Mouse (Mus musculus) embryonic facial prominence, embryonic 13.5 days (tissue): ENCODE data around the gene Spsb4. TPM values are rescaled to one million over a fixed set of nuclear protein-coding genes. Genes with fewer than 3 reads are reported as not detected.

Source experiments
- ATAC-seq: fragments of 200-750 bp; cut with Nextera tagmentation; 2 replicates; pipeline ENCODE4 v1.8.0; 2017; ENCODE audit warnings: low read depth; ENCODE audit not compliant: insufficient number of reproducible peaks, insufficient read depth, low FRiP score, low TSS enrichment
- H3K27ac ChIP-seq: fragments of 300-500 bp; sonication (generic); 2 replicates; pipeline ENCODE4 v1.5.1; 2015; ENCODE audit warnings: moderate library complexity, mild to moderate bottlenecking, inconsistent platforms
- H3K27me3 ChIP-seq: fragments of 300-500 bp; sonication (generic); 2 replicates; pipeline ENCODE4 v1.6.1; 2015; ENCODE audit warnings: mild to moderate bottlenecking, inconsistent platforms
- H3K36me3 ChIP-seq: fragments of 300-500 bp; sonication (generic); 2 replicates; pipeline ENCODE4 v1.6.1; 2015; ENCODE audit warnings: mild to moderate bottlenecking, inconsistent platforms
- H3K4me1 ChIP-seq: fragments of 300-500 bp; sonication (generic); 2 replicates; pipeline ENCODE4 v1.6.1; 2015; ENCODE audit warnings: inconsistent platforms
- H3K4me2 ChIP-seq: fragments of 300-500 bp; sonication (generic); 2 replicates; pipeline ENCODE4 v1.6.1; 2015; ENCODE audit warnings: moderate library complexity, mild to moderate bottlenecking, inconsistent platforms
- H3K4me3 ChIP-seq: fragments of 300-500 bp; sonication (generic); 2 replicates; pipeline ENCODE4 v1.5.1; 2015; ENCODE audit warnings: mild to moderate bottlenecking, inconsistent platforms
- H3K9ac ChIP-seq: fragments of 300-500 bp; sonication (generic); 2 replicates; pipeline ENCODE4 v1.6.1; 2015; ENCODE audit warnings: mild to moderate bottlenecking, inconsistent platforms
- H3K9me3 ChIP-seq: fragments of 300-500 bp; sonication (generic); 2 replicates; pipeline ENCODE4 v1.6.1; 2016; ENCODE audit warnings: inconsistent platforms
- WGBS: fragments of 180-500 bp; shearing (Covaris S2); methylation state at CpG from one replicate; pipeline ENCODE4 v1.1.7; 2015; ENCODE audit warnings: mixed read lengths; 5-methylcytosine and 5-hydroxymethylcytosine counted together
- polyA plus RNA-seq: library from polyadenylated mRNA; unstranded; fragments of >200 nt; fragmentation: Nextera tagmentation; extraction: Ambion mirVana; gene quantifications from 2 replicates; pipeline ENCODE4 v1.2.1, GENCODE M21; 2015

Gene Spsb4
- polyA plus RNA-seq, 1 experiment from 2014 or later, result 12.7 TPM

DNA sequence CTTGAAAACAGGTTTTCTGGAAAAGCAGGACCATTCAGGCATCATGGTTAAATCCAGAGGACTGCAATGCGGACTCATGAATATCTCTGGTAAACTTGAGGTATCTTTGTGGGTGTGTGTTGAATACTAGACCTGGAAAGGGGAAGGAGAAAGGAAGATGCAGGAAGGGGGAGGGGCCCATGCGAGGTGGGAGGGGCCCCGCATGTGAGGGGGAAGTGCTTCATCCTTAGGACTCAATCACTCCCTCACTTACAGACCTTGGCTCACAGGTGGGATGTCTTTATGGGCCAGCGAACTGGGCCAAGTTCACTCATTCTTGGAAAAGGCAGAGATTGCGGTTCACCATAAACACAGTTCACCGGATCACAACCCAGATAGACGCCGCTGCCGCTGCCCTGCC is 4.9 kb downstream of the Spsb4 start:
- WGBS, result 74% methylated on average over 9 of the region's 9 CpGs

DNA sequence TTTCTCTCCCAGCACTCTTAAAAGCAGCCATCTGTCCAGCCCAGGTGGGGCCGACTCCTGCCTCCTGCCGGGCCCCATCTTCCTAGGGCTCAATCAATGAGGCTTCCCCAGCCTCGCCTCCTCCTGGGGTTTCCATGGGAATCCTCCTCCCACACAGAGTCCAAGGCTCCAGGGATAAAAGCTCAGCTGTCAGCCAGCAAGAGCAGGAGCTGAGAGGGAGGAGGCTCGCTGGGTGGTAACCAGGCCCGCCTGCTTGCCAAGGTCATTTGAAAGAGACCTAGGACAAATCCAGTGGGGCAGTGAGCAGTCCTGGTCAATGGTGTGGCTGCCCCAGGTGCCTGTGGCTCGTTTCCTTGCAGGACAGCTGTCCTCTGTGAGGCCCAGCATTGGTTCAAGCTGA is 5.5 kb downstream of the Spsb4 start:
- 34% methylated on average over 6 of the region's 6 CpGs for WGBS
- H3K4me3 ChIP-seq, result no peak overlapping the region
- H3K4me1 ChIP-seq, result peaks cover 54% of the 10 kb centered on the region
- ATAC-seq, result no peak
- H3K36me3 ChIP-seq, result no peaks in the 10 kb centered on the region
- H3K9me3 ChIP-seq, result peaks cover 7% of the 10 kb centered on the region; the same call in 1 of the 2 replicates
- no peak overlapping the region for H3K27ac ChIP-seq
- peaks cover 14% of the 10 kb centered on the region for H3K27me3 ChIP-seq
- no peak overlapping the region for H3K4me2 ChIP-seq
- no peak overlapping the region for H3K9ac ChIP-seq

More for the DNA sequence above, 4.9 kb downstream of the Spsb4 start:
- no peak for ATAC-seq
- H3K9me3 ChIP-seq, result peaks cover 4% of the 10 kb centered on the region; the same call in 1 of the 2 replicates
- H3K9ac ChIP-seq, result no peak overlapping the region
- H3K4me3 ChIP-seq, result no peak overlapping the region
- peaks cover 14% of the 10 kb centered on the region for H3K27me3 ChIP-seq
- no peak overlapping the region for H3K4me2 ChIP-seq
- no peaks in the 10 kb centered on the region for H3K36me3 ChIP-seq
- H3K27ac ChIP-seq, result no peak overlapping the region
- peaks cover 54% of the 10 kb centered on the region for H3K4me1 ChIP-seq

DNA sequence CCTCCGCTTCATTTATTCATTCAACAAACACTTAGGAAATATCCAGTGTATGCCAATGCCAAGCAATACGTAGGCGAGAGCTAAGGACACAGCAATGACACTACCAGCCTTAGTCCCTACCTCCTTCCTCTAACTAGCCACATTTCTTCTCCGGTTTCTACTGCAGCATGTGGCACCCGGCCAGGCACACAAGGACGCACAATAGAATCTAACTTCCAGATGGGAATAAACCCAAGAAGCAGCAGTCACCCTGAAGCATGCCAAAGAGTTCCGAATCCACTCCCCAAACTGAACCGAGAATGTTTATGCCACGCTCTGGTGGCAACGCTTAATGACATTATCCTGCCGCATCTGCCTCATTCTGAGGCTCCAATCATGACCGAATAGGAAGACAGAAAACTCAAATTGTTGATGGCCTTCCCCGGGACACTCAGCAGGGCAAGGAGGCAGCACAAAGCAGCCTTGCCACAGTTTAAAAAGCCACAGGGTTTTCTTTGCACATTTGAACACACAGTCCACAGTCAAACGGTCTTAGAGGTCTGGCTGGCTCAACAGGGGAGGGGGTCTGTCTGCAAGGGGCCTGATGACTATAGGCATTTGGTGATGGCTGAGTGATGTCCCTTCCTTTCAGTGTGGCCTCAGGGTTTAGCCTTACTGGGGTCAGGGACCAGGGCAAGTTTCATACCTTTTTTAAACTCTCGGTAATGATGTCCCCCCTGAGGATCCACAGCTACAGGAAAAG is 7.0 kb downstream of the Spsb4 start:
- ATAC-seq, result no peak

DNA sequence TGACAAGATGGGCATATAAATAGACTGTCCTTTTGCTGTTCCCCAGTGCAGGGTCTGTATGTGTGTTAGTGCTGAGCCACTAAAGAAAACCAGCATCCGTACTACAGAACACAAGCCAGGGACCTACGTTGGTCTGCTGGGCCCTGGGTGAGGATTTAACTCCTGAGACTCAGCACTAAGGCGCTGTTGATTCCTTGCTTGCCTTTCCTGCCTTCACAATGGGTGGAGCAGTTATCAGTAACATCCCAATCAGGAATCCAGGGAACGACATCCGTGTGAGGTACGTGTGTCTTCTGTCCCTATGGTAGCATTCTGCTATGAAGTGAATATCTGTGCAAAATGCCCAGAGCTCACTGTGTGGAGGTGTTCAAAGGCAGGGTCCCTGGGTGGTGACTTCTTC is 8.2 kb downstream of the Spsb4 start:
- no peak overlapping the region; the same call in 1 of the 2 replicates for H3K9ac ChIP-seq
- no peak overlapping the region for H3K4me2 ChIP-seq
- H3K4me3 ChIP-seq, result no peak overlapping the region
- H3K9me3 ChIP-seq, result peaks cover 7% of the 10 kb centered on the region; the same call in 1 of the 2 replicates
- no peak overlapping the region for H3K27ac ChIP-seq
- H3K4me1 ChIP-seq, result peaks cover 28% of the 10 kb centered on the region
- peaks cover 4% of the 10 kb centered on the region; the same call in 1 of the 2 replicates for H3K27me3 ChIP-seq
- ATAC-seq, result no peak
- no peaks in the 10 kb centered on the region for H3K36me3 ChIP-seq
- 87% methylated on average over 6 of the region's 6 CpGs for WGBS

More for the DNA sequence above, 7.0 kb downstream of the Spsb4 start:
- Histone ChIP-seq H3K9ac (no peak overlapping the region), H3K36me3 (no peaks in the 10 kb centered on the region), H3K4me1 (peaks cover 40% of the 10 kb centered on the region), H3K27ac (no peak overlapping the region; the same call in 1 of the 2 replicates), H3K4me3 (no peak overlapping the region), H3K27me3 (peaks cover 8% of the 10 kb centered on the region), H3K9me3 (peaks cover 7% of the 10 kb centered on the region; the same call in 1 of the 2 replicates), H3K4me2 (no peak overlapping the region)
- WGBS, result 41% methylated on average over 15 of the region's 15 CpGs

DNA sequence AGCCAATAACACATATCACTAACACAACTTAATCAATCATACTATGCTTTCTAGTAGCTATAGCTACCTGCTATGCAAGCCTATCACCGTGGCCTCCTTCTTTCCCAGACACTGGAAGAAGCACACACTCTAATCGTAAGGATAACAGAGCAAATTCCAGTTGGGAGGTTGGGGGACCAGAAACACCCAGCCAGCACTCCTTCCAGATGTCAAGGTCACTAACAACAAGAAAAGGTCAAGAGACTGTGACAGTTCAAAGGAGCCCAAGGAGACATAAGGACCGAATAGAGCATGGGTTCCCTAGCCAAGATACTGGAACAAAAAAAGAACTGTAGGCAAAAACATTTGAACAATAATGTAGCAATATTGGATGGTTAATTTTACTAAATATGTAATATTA is 13.9 kb downstream of the Spsb4 start:
- H3K4me1 ChIP-seq, result peaks cover 12% of the 10 kb centered on the region
- ATAC-seq, result no peak
- no peaks in the 10 kb centered on the region for H3K36me3 ChIP-seq
- WGBS, result 32% methylated on average over 3 of the region's 3 CpGs
- no peaks in the 10 kb centered on the region for H3K27me3 ChIP-seq
- no peak overlapping the region for H3K4me2 ChIP-seq
- no peak overlapping the region for H3K9ac ChIP-seq
- H3K4me3 ChIP-seq, result no peak overlapping the region
- no peak overlapping the region for H3K27ac ChIP-seq
- peaks cover 7% of the 10 kb centered on the region; the same call in 1 of the 2 replicates for H3K9me3 ChIP-seq

DNA sequence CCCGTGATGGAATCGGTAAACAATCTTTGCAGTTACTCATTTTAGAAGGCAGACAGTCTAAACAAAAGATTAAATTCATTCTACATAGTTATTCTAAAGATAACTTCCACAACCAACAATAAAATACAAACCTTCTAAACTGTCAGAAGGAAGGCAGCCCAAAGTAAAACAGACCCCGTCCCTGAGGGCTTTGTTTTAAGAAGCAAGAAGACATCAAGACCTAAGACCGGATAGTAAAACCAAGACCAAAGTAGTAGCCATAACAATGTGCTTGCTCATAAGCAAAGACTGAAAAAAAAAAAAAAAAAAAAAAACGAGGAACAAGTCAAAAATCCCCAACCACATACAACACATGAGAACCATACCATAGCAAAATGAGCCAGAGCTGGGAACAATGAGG is 15.5 kb downstream of the Spsb4 start:
- H3K27ac ChIP-seq, result no peak overlapping the region
- H3K9me3 ChIP-seq, result 0 out of 2 replicates have a peak, but pooled peaks cover under 1% of the 10 kb centered on the region
- no peak for ATAC-seq
- 46% methylated on average over 5 of the region's 5 CpGs for WGBS
- no peak overlapping the region for H3K4me3 ChIP-seq
- no peak overlapping the region for H3K4me2 ChIP-seq
- no peaks in the 10 kb centered on the region for H3K36me3 ChIP-seq
- H3K27me3 ChIP-seq, result no peaks in the 10 kb centered on the region
- H3K4me1 ChIP-seq, result peaks cover 12% of the 10 kb centered on the region
- no peak overlapping the region for H3K9ac ChIP-seq

DNA sequence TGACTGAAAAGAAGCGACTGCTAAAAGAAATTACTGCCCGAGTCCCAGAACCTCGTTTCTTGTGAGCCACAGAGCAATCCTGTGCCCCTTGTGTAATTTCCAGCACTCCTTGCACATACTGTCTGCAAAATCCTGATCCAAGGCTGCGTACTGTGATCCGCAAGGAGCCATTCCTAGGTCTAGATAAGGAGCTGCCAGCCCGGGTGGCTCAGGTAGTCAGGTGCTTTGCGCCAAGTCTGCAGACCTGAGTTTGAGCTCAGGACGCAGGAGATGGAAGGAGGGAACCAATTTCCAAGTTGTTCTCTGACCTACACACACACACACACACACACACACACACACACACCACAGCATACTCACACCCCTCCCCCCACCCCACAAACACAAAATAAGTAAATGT is 16.0 kb downstream of the Spsb4 start:
- 72% methylated on average over 8 of the region's 8 CpGs for WGBS
- Histone ChIP-seq H3K27me3 (no peaks in the 10 kb centered on the region), H3K4me1 (peaks cover 12% of the 10 kb centered on the region)

DNA sequence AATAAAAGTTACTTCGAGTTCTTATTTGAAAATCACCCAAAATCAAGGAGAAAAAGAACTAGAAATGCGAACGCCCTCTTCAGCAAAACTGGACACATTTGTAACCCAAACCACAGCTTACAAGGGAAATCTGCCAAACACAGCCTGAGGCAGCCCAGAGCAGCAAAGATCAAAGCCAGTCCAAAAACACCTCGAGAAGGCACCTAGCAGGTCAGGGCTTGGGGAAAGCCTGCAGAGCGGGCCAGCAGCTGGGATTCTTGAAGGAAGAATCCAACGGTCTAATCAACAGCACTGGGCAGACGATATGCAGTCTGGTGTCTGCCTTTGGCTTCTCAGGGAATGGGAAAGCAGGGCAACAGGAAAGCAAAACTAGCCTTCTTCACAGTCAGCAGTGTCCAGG is 16.6 kb downstream of the Spsb4 start:
- Histone ChIP-seq H3K4me3 (no peak overlapping the region), H3K27ac (no peak overlapping the region), H3K4me1 (peaks cover 12% of the 10 kb centered on the region), H3K4me2 (no peak overlapping the region), H3K36me3 (no peaks in the 10 kb centered on the region), H3K9me3 (no peaks in the 10 kb centered on the region), H3K27me3 (no peaks in the 10 kb centered on the region), H3K9ac (no peak overlapping the region)
- ATAC-seq, result no peak
- 31% methylated on average over 7 of the region's 7 CpGs for WGBS

More for the DNA sequence above, 16.0 kb downstream of the Spsb4 start:
- no peak overlapping the region for H3K27ac ChIP-seq
- H3K4me3 ChIP-seq, result no peak overlapping the region
- ATAC-seq, result no peak
- H3K9me3 ChIP-seq, result no peaks in the 10 kb centered on the region
- no peak overlapping the region for H3K9ac ChIP-seq
- H3K36me3 ChIP-seq, result no peaks in the 10 kb centered on the region
- H3K4me2 ChIP-seq, result no peak overlapping the region

DNA sequence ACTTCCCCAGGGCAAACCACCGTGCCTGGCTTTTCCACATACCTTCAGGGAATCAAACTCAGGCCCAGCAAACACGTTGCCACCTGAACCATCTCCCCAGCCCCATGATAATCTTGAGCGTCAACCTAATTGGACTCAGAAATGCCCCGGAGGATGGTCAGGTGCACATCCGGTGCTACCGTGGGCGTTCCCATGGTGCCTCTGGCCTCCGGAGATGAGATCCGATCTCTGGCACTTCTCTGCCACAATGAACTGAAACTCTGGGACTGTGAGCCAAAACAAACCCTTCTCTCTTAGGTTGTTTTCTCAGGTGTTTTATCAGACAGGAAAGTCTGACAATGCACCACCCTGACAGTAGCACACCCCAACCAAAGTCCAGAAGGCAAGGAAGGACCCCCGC is 17.2 kb downstream of the Spsb4 start:
- Histone ChIP-seq H3K4me1 (peaks cover 12% of the 10 kb centered on the region), H3K27me3 (no peaks in the 10 kb centered on the region), H3K27ac (no peak overlapping the region), H3K36me3 (no peaks in the 10 kb centered on the region), H3K4me2 (no peak overlapping the region), H3K4me3 (no peak overlapping the region), H3K9me3 (no peaks in the 10 kb centered on the region), H3K9ac (no peak overlapping the region)
- ATAC-seq, result no peak
- 62% methylated on average over 10 of the region's 10 CpGs for WGBS

DNA sequence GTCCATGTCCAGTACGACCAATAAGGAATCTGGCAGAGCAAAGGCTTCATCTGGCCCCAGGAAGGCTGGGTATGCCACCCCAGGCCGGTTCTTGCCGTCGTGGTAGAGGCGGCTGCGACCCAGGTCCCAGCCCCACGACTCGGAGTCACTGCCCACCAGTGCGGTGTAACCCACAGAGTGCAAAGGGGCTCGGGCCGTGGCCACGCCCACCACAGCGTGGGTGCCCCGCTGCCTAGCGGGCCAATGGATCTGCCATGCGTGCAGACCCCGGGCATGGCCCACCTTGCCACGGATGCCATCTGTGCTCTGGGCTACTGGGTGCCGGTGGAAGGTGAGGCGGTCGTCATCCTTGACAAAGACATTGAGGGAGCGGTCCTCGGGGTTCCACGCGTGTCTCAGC is 22.9 kb downstream of the Spsb4 start:
- Histone ChIP-seq H3K9ac (no peak overlapping the region), H3K4me3 (no peak overlapping the region), H3K36me3 (peaks cover 7% of the 10 kb centered on the region), H3K4me2 (no peak overlapping the region), H3K4me1 (peaks cover 7% of the 10 kb centered on the region; the same call in 1 of the 2 replicates), H3K9me3 (no peaks in the 10 kb centered on the region), H3K27ac (no peak overlapping the region), H3K27me3 (no peaks in the 10 kb centered on the region)
- no peak for ATAC-seq
- 97% methylated on average over 25 of the region's 25 CpGs for WGBS

DNA sequence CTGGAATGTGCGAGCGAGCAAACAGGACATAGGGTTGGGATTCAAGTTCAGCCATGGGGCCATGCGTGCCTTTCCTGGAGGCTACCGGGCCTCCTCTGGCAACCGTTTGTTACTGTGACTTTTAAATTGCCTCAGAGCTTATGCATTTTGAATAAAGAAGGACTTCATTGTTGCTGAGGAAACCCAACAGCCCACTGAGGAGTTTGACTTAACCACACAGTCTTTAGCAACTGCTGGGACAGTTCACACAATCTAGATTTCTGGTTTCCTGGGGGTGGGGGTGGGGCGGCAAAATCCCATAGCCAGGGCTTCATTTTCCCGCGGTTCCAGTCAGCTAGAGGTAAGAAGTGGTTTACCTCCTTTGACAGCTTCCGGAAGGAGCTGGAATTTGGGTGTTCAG is 23.9 kb downstream of the Spsb4 start:
- no peak for ATAC-seq
- WGBS, result 85% methylated on average over 9 of the region's 9 CpGs
- no peak overlapping the region for H3K27ac ChIP-seq
- no peaks in the 10 kb centered on the region for H3K27me3 ChIP-seq
- H3K9ac ChIP-seq, result no peak overlapping the region
- H3K4me2 ChIP-seq, result no peak overlapping the region
- H3K4me3 ChIP-seq, result no peak overlapping the region
- peaks cover 9% of the 10 kb centered on the region; the same call in 1 of the 2 replicates for H3K4me1 ChIP-seq
- H3K9me3 ChIP-seq, result no peaks in the 10 kb centered on the region
- H3K36me3 ChIP-seq, result peaks cover 7% of the 10 kb centered on the region

DNA sequence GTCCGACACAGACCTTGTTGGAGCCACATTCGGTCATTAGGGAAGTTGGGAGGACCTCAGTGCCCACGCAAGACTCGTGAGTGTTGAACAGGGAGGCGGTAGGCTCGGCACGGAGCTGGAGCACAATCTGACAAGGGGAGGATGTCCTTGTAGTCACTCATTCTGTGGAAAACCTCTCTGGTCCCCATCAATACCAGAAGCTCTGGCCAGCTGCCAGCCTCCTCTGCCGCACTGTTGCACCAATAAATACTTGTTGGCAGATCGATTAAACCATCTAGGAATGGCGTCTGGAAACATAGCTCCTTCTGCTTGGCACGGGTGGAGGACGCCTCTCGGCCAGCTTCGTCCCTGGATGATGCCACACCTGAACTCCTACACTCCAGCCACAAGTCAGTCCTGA is 27.5 kb downstream of the Spsb4 start:
- Histone ChIP-seq H3K27me3 (no peaks in the 10 kb centered on the region), H3K9ac (no peak overlapping the region), H3K36me3 (peaks cover 7% of the 10 kb centered on the region), H3K27ac (no peak overlapping the region), H3K4me2 (no peak overlapping the region), H3K4me1 (peaks cover 16% of the 10 kb centered on the region), H3K9me3 (no peaks in the 10 kb centered on the region), H3K4me3 (no peak overlapping the region)
- 78% methylated on average over 14 of the region's 14 CpGs for WGBS
- no peak for ATAC-seq
